In the genomic region with DNA sequence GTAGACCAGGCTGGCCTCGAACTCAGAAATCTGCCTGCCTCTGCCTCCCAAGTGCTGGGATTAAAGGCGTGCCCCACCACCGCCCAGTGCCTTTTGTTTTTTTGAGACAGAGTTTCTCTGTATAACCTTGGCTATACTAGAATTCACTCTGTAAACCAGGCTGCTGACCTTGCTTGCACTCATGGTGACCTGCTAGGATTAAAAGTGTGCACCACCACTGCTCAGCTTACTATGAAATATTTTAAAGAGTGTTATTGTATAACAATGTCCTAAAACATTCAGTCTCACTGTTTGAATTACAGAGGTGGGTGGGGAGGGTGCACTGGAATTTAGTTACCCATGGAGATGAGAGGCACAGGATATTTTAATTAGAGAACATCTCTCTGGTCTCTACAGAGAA, we compare ENCODE assay signal across 24 mouse cellular contexts. TPM values are rescaled to one million over a fixed set of nuclear protein-coding genes. Genes with fewer than 3 reads are reported as not detected.
A peak's percentile ranks its signal among the peaks of the same experiment; 100 is the strongest.
DNase-seq lines count a peak whose midpoint lies in the region; ATAC-seq and TF ChIP-seq lines count a peak whose summit lies in the region.
"Had no signal": no experiment of that assay in that cellular context is flagged by ENCODE, and none has a peak within 500 bp of the region (broad histone marks: within the 10 kb centered on the region; RNA-seq: fewer than 3 reads in every experiment).

No protein-coding gene starts in this region.

- H3K9ac ChIP-seq in midbrain, embryonic 11.5 days (ENCODE audit: low read length), result no peak overlapping the region
- no peak overlapping the region for H3K9ac ChIP-seq in ES-E14 (ENCODE audit: insufficient read depth, low read depth, low read length, poor library complexity, severe bottlenecking)
- H3K9ac ChIP-seq: embryonic facial prominence, embryonic 12.5 days; forebrain, embryonic 13.5 days; forebrain, embryonic 15.5 days; forebrain, postnatal 0 days had no signal

- in situ Hi-C loops in ES-E14 (cut with MboI; ENCODE audit: low sequenced_read_pairs in 2 of 2, unreplicated experiment in 2 of 2), result no loop called here

- no peaks in the 10 kb centered on the region for H3K4me1 ChIP-seq in midbrain, embryonic 11.5 days (ENCODE audit: control insufficient read depth, insufficient read depth, low read length)
- no peaks in the 10 kb centered on the region for H3K4me1 ChIP-seq in midbrain, embryonic 10.5 days
- no peaks in the 10 kb centered on the region for H3K4me1 ChIP-seq in ES-E14 (ENCODE audit: control insufficient read depth in 2 of 2, insufficient read depth in 2 of 2, low read length in 2 of 2, poor library complexity in 1 of 2)
- H3K4me1 ChIP-seq: embryonic facial prominence, embryonic 10.5 days; embryonic facial prominence, embryonic 12.5 days; forebrain, embryonic 13.5 days; forebrain, embryonic 15.5 days had no signal

- no peak overlapping the region for H3K4me3 ChIP-seq in midbrain, embryonic 11.5 days (ENCODE audit: low read depth, low read length)
- no peak overlapping the region for H3K4me3 ChIP-seq in midbrain, embryonic 10.5 days
- no peak overlapping the region for H3K4me3 ChIP-seq in ES-E14 (ENCODE audit: insufficient read depth in 1 of 2, low read depth in 1 of 2, low read length in 2 of 2, poor library complexity in 1 of 2, severe bottlenecking in 1 of 2)
- H3K4me3 ChIP-seq: embryonic facial prominence, embryonic 10.5 days; embryonic facial prominence, embryonic 12.5 days; forebrain, embryonic 13.5 days; forebrain, embryonic 15.5 days had no signal

- H3K27me3 ChIP-seq in midbrain, embryonic 11.5 days (ENCODE audit: control insufficient read depth, insufficient read depth, low read length), result no peaks in the 10 kb centered on the region
- no peaks in the 10 kb centered on the region for H3K27me3 ChIP-seq in midbrain, embryonic 10.5 days (ENCODE audit: low read depth, poor library complexity, severe bottlenecking)
- H3K27me3 ChIP-seq: CH12.LX; embryonic facial prominence, embryonic 12.5 days; forebrain, embryonic 13.5 days; forebrain, embryonic 15.5 days had no signal

- intact Hi-C loops in heart, postnatal 36 days (cut with DNase I), result no loop called here

- peak; percentile 45 for DNase-seq in midbrain, embryonic 11.5 days (ENCODE audit: low spot score, missing footprints)
- no peak for DNase-seq in midbrain, embryonic 10.5 days (ENCODE audit: low spot score)
- DNase-seq in ES-E14 (ENCODE audit: low read depth, low spot score), result peak; percentile 24
- DNase-seq in WW6 (ENCODE audit: low read depth, low spot score), result peak; percentile 11
- no peak for DNase-seq in heart, postnatal 36 days
- DNase-seq in frontal cortex, postnatal 10 days (ENCODE audit: low spot score in 2 of 2), result no peak
- no peak for DNase-seq in right cerebral cortex, postnatal 14 days
- DNase-seq: adrenal gland, adult 8-10 months; adrenal gland, postnatal 14 days; adrenal gland, postnatal 36 days; B cell, adult 2 months; cerebellum, adult 11-12 months; cerebellum, adult 2 months; cerebellum, adult 9-10 months; cerebellum, postnatal 10 days; cerebellum, postnatal 25 days; forebrain, postnatal 0 days had no signal

- no peaks in the 10 kb centered on the region for H3K9me3 ChIP-seq in midbrain, embryonic 11.5 days (ENCODE audit: control insufficient read depth, low read length)
- H3K9me3 ChIP-seq in midbrain, embryonic 10.5 days (replicated peaks), result no peaks in the 10 kb centered on the region
- H3K9me3 ChIP-seq in ES-E14 (ENCODE audit: control insufficient read depth, insufficient read depth, low read depth, low read length), result no peaks in the 10 kb centered on the region
- H3K9me3 ChIP-seq: embryonic facial prominence, embryonic 10.5 days; embryonic facial prominence, embryonic 12.5 days; forebrain, embryonic 13.5 days; forebrain, embryonic 15.5 days had no signal

- no peak overlapping the region for H3K27ac ChIP-seq in midbrain, embryonic 11.5 days (ENCODE audit: low read depth, low read length)
- H3K27ac ChIP-seq in midbrain, embryonic 10.5 days (replicated peaks), result no peak overlapping the region
- H3K27ac ChIP-seq in ES-E14 (ENCODE audit: insufficient read depth, low read depth, low read length, poor library complexity, severe bottlenecking), result peak overlapping the region; percentile 94; the same call in 1 of the 2 replicates
- H3K27ac ChIP-seq: embryonic facial prominence, embryonic 10.5 days; embryonic facial prominence, embryonic 12.5 days; forebrain, embryonic 13.5 days; forebrain, embryonic 15.5 days had no signal

- no peak overlapping the region for H3K4me2 ChIP-seq in midbrain, embryonic 11.5 days
- H3K4me2 ChIP-seq: embryonic facial prominence, embryonic 12.5 days; forebrain, embryonic 13.5 days; forebrain, embryonic 15.5 days had no signal

- whole genome bisulfite sequencing in midbrain, embryonic 11.5 days, result 96% methylated on average over 3 of the region's 3 CpGs
- 91% methylated on average over 3 of the region's 3 CpGs for WGBS in midbrain, embryonic 10.5 days

- ATAC-seq in midbrain, embryonic 11.5 days (ENCODE audit: low FRiP score), result no peak
- ATAC-seq: activated CD4-positive, CD25-positive, alpha-beta regulatory T cell, adult 4 months; CD4-positive, CD25-positive, alpha-beta regulatory T cell, adult 4 months; forebrain, embryonic 13.5 days; forebrain, embryonic 15.5 days; forebrain, postnatal 0 days had no signal

- 0 out of 2 replicates have a peak, but pooled peaks cover 3% of the 10 kb centered on the region for H3K36me3 ChIP-seq in midbrain, embryonic 11.5 days (ENCODE audit: control insufficient read depth, insufficient read depth, low read length)
- H3K36me3 ChIP-seq in midbrain, embryonic 10.5 days, result peaks cover 88% of the 10 kb centered on the region
- no peaks in the 10 kb centered on the region; the same call in 1 of the 2 replicates for H3K36me3 ChIP-seq in ES-E14 (ENCODE audit: control insufficient read depth, insufficient read depth, low read length, poor library complexity, severe bottlenecking)

TF ChIP-seq in ES-E14, 5 proteins besides CTCF, POLR2A, EP300 and RAD21:
- TF ChIP-seq ZC3H11A (IDR thresholded peaks at IDR 0.05; ENCODE audit: borderline replicate concordance, low read depth, low read length), result no peak
TF ChIP-seq in ES-E14: peak in this region for 0.

RNA-seq across cellular contexts. Expression of a gene that starts 25.1 kb away (rescaled TPM):
- 29.8 and 31.6 TPM in 2 replicates for polyA plus RNA-seq in midbrain, embryonic 11.5 days (2014; fragmentation: Nextera tagmentation; extraction: Ambion mirVana)
- 25.1 and 27.2 TPM in 2 replicates for polyA plus RNA-seq in midbrain, embryonic 10.5 days (2016; fragmentation: Nextera tagmentation; extraction: Ambion mirVana)
- total RNA-seq in ES-E14 (2012; rRNA removed), result 40.5 and 44.0 TPM in 2 replicates
- 10 to 100 TPM; 19.8 to 20.8 TPM for total RNA-seq in heart, postnatal 36 days (2021)

Comparison
In these comparisons a context has a peak if more than half of its experiments do, and no peak if none do; other contexts are left out.
1. DNase-seq: peak in midbrain, embryonic 11.5 days (single experiment), ES-E14 (single experiment) and WW6 (single experiment); none in midbrain, embryonic 10.5 days (single experiment), heart, postnatal 36 days (0 of 2), frontal cortex, postnatal 10 days (0 of 2) and right cerebral cortex, postnatal 14 days (single experiment).